Mouse (Mus musculus): ENCODE data around the gene Abca9.

Gene Abca9

GRCm38 (mm10) chr11:110060127-110060526, 107.9 kb downstream of the Abca9 start:
- DNase-seq = peak; percentile 1 to 8

DNA sequence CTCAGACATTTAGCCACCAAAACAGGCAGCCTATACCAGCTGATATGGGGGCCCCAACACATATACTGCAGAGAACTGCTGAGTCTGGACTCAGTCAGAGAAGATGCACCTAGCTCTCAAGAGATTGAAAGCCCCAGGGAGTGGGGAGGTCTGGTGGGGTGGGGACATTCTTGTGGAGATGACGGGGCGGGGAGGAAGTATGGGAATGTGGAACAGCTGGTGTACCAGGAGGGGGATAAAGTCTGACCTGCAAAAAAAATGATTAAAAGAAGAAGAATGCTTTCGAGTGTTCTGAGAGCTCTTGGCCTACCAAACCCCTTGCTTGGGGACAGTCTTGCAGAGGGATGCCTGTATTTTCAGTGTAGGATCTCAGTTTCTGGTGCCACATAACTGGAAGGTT, 114.3 kb downstream of the Abca9 start:
- DNase-seq = no peak

All from kidney, adult 8-10 months (tissue).